Mouse (Mus musculus): ENCODE results near the gene Zfp609.
"Not testable (repeated sequence)": the region's sequence is repeated elsewhere in the genome, so short reads cannot be mapped to it uniquely, and the experiment has no call there.

Zfp609 gene

DNA sequence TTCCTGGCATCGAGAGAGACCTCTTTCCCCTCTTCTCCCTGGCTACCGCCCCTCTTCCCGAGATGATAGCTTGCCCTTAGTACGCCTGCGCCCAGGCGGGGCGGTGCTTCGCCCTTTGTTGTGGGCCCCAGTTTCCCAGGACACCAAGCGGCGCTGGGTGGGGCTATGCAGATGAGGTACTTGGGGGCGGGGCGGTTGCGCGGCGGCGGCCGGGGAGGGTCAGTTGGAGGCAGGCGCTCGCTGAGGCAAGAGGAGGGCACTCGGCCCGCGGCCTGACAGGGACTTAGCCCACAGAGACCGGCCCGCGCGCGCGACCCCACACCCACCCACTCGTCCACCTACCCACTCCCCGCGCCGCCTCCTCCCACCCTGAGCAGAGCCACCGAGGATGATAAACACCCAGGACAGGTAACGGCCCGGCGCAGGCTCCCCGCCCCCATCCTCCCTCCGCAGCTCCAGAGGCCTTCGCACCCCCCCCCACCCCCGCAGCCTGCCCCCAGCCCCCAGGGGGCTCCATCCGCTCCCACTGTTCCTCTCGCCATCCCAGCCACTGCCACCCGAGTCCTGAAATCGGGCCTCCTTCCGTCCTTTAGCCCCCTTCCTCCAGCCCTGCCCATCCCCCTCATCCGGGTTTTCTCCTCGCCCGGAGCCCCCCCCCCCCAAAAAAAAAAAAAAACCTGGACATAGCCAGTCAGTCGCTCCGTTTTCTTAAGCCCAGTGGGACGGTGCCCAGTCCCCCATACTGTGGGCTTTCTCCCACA is 150.8 kb downstream of the Zfp609 start:
- peak; percentile 88 for DNase-seq (ENCODE audit: low read depth, low spot score)

DNA sequence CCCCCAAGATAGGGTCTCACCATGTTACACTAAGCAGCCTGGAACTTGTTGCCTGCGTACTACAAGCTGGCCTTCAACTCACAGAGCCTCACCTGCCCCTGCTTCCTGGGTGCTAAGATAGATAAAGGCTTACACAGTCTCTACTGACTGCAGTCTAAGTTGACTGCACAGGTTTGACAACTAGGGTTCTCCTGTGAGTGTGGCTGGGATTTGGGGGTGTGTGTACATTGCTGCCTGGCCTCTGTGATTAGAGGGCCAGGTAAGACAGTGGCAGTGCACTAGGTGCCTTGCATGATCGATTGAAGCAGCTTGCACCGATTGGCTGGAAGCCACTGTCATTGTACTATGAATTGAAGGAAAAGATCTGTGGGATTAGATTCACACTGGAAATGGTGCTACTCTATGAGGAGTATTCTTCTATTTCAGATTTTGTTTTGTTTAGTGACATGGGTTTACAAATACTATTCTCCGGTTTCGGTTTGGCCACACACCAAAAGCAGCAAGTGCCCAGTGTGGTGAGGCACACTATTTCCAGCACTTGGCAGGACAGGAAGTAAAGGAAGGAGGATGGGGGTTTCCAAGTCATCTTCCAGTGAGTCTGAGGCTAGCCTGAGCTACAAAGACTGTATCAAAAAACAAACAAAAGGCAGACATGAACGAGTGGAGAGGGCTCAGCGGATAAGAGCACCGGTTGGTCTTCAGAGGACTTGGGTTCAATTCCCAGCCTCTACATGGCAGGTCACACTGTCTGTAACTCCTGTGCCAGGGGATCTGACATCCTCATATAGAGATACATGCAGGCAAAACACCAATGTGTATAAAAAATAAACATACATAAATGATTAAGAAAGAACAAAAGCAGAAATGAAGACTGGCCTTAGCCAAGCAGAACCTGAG is 151.7 kb downstream of the Zfp609 start:
- DNase-seq (ENCODE audit: low read depth, low spot score) = no peak

DNA sequence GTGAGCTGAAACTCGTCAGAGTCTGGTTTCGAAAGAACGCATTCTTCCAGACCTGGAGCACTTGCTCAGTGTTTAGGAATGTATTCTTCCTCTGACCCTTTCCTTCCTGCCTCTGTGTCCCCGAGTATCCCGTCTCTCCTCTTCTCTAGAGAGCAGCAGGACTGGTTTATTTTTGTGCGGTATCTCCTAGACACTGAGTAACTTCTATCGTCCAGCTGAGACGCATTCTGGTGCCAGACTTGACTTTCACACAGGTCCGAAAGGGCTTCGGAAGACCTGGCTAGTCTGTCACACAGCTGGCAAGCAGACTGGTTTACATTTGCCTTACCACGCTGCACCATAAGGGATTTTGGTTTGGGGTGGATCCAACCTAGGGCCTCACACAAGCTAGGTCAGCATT is 154.4 kb downstream of the Zfp609 start:
- DNase-seq (ENCODE audit: low read depth, low spot score) = no peak

DNA sequence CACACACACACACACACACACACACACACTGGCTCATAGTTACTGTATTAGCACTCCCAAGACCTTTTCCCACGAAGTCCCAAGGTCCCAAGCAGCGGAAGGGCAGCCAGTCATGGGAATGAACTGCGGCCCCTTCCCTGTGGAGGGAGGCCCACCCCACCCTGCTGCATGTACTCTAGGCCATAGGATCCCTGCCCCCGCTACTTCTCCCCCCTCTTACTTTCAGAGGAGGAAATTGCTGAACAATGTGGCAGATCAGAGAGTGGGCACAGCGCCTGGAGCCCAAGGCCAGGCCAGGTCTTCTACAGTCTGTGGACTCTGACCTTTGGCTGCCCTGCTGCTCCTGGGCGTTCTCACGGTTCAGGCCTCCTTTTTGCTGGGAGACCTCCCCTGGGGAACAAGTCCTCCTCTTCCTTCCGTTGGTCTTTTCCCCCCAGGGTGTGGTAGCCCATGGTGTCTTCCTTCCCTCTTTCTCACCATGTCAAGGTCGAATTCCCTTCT is 155.9 kb downstream of the Zfp609 start:
- DNase-seq (ENCODE audit: low read depth, low spot score) = no peak

DNA sequence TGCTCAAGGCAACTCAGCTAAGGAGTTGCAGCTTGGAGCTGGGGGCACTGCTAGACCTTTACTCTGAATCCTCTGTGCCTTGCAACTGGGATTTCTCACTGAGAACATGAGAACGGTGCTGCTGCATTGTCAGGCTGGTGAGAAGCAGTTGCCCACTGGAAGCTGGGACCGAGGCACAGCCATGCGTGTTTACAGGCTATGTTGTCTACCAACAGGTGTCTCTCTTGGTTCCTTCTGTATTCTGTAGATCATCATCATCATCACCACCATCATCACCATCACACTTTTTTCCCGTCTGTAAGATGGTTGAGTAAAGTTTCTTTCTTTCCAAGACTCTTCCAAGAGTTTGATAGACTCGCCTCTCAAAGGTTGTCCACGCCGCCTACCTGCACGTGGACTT is 159.7 kb downstream of the Zfp609 start, which contains the start of gene Oaz2:
Oaz2 (plus strand) TSS at position 301 of the 400 bp plus-strand sequence.
- no peak for DNase-seq (ENCODE audit: low read depth, low spot score)

DNA sequence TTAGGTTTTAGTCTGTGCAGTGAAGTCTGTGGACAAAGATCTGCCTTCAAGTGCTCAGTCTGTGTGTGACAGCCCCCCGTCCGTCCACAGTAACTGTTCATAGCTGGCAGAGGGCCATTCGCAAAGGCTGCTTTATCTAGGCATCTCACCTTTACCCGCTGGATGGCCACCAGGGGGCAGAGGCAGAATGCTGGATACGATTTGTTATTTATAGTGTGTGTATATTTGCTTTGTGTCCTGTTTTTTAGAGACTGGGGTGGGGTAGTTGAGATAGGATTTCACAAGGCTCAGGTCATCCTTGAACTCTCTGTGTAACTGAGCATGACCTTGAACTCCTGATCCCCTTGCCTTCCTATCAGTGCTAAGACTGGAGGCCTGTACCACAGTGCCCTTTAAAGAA is 161.3 kb downstream of the Zfp609 start:
- DNase-seq (ENCODE audit: low read depth, low spot score) = no peak

DNA sequence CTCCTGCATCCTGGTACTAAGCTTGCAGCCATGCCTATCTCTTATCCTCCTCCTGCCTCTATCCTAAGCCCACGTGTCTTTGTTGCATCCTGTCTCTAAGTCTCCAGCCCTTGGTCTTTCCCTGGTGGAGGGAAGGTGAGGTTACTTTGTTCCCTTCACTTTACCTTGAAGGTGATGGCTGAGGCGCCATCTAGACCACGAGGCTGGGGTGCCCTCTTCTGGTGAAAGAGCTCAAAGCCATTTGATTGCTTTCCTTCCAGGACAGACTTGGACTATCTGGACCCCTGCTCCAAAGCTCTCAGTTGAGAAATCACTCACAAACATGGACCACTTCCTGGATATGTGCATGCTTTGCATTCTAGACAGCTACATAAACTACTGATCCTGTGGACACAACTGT is 163.2 kb downstream of the Zfp609 start:
- DNase-seq (ENCODE audit: low read depth, low spot score) = peak; percentile 67

DNA sequence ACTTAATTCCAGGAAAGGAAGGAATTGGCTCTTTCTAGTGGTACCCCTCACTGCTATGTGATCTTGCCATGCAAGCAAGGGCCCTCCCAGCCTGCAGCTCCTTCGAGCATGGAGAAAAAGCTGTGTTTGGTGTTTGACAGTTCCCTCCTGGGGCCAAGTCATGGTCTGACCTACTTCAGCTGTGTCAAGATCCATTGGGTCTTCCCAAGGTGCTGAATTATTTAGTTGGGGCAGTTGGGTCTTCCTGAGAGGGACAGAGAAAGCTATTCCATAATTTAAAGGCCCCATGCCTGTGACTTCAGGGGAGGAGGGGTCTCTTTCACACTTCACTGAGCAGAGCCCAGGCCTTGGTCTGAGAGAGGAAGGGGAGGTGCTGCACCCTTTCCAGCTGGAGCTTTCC is 165.9 kb downstream of the Zfp609 start:
- no peak for DNase-seq (ENCODE audit: low read depth, low spot score)

DNA sequence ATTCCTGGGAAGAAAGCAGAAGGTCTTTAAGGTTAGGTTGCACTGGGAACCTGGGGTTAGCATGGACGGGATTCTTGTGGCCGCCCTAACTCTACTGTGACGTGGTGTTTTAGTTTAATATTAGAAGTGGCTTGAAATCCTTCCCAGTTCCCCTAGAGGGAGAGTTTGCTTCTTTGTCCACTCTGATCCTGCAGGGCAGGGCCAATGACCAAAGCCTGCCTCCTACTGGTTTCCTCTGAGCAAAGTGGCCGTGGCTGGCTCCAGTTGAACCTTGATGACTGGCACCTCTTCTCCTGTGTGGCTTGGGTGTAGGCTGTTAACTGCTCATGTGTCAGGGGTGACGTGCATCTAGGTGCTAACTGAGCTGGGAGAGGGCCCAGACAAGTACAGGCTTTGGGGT is 166.3 kb downstream of the Zfp609 start:
- no peak for DNase-seq (ENCODE audit: low read depth, low spot score)

DNA sequence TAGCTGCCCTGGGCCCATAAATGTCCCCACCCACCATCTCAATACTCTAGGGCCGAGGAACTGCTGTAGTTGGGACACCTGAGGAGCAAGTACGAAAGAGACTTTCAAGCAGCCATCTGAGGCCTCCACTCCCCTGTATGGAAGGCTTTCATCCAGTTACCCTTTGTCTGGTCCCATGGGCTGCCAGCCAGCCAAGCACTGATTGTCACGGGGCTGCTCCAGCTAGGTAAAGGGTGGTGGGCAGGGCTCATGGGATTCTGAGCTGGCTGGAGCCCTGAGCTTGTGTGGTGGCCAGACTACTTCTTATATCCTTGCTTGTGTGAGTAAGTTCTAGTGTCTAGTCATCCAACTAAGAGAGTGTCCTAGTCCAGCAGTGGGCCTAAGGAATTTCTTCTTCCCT is 170.1 kb downstream of the Zfp609 start:
- DNase-seq (ENCODE audit: low read depth, low spot score) = no peak

DNA sequence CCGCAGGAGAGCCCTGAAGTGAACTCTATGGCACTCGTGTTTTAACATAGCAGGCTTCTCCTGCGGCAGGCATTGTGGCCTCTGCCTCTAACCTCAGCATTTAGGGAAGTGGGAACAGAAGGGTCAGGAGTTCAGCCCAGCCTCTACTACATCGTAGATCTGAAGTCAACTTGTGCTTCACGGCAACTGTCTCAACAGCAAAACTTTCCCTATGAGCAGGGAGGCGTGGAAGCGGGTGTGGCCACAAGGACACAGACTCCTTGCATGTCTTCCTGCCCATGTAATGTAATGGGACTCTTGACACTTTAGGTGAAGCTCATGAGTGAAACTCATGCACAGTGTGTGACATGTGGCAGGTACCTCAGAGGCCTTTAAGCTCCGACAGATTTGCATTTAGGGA is 171.8 kb downstream of the Zfp609 start:
- no peak for DNase-seq (ENCODE audit: low read depth, low spot score)

DNA sequence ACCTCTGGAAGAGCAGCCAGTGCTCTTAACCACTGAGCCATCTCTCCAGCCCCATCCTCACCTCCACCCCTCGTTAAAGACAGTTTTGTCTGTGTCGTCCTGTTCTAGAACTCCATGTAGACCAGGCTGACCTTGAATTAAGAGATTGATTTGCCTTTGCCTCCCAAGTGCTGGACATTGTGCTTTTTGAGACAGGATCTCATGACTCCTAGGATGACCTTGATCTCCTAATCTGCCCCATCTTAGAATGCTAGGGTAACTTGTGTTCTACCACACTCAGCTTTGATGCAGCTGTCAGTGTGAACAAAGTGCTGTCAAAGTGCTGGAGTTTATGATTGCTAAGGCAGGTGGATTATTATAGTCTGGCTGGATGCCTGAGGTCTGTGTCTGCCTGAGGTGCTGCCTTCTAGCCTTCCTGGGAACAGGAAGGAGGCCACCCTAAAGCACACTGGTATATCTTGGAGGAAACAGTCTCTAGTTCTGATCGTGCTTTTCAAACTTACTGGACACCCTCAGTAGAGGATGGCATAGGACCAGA is 172.6 kb downstream of the Zfp609 start:
- no peak for DNase-seq (ENCODE audit: low read depth, low spot score)

DNA sequence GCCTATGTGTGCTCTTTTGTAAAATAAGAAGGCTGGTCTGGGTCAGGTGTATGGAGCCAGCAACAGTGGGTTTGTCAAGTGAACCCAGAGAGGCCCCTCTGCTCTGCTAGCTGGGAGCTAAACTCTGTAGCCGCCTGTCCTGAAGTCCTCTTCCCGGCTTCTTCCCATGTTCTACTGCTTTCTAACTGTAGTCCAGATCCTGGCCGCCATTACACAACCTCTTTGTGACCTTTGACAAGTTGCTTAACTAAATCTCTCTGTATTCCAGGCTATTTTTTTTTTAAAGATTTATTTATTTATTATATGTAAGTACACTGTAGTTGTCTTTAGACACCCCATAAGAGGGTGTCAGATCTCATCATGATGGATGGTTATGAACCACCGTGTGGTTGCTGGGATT is 173.6 kb downstream of the Zfp609 start:
- no peak for DNase-seq (ENCODE audit: low read depth, low spot score)

DNA sequence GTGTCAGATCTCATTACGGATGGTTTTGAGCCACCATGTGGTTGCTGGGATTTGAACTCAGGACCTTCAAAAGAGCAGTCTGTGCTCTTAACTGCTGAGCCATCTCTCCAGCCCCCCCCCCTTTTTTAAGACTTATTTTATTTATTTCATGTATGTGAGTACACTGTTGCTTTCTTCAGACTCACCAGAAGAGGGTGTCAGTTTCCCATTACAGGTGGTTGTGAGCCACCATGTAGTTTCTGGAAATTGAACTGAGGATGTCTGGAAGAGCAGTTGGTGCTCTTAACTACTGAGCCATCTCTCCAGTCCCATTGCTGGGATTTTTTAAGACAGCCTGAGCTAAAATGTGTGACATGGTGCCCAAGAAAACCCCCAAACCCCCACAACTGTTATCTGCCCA is 175.4 kb downstream of the Zfp609 start:
- not testable (repeated sequence) for DNase-seq (ENCODE audit: low read depth, low spot score)

DNA sequence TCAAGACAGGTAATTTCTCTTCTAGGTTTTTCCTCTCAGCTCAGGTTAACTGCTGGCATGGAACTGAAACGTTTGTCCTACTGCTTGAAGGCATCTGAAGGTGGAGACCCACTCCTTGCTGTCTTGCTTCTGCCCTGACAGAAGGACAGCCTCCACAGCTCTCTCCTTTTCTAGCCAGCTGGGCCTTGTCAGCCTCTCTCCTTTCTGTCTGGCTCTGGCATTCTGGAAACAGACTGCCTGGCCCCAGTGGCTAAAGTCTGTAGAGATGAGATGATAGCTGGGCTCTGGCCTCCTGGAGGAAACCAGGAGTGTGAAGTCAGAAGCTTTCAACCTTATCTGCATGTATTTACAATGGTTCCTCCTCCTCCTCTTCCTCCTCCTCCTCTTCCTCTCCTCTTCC is 177.4 kb downstream of the Zfp609 start:
- no peak for DNase-seq (ENCODE audit: low read depth, low spot score)

DNA sequence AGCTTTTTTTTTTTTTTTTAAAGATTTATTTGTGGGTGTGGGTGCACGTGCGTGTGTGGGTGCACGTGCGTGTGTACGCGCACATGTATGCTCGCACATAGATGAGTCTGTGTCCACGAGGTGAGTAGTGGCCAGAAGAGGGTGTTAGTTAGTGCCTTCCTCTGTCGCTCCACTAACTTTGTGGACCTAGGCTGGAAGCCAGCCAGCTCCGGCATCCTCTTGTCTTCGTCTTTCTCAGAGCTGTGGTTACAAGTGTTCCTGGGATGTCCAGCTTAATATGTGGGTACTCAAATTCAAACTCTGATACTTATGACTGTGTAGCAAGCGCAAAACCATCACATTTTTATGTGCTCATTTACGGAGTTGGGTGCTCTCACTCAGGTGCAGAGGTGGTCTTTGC is 178.6 kb downstream of the Zfp609 start:
- no peak for DNase-seq (ENCODE audit: low read depth, low spot score)

DNA sequence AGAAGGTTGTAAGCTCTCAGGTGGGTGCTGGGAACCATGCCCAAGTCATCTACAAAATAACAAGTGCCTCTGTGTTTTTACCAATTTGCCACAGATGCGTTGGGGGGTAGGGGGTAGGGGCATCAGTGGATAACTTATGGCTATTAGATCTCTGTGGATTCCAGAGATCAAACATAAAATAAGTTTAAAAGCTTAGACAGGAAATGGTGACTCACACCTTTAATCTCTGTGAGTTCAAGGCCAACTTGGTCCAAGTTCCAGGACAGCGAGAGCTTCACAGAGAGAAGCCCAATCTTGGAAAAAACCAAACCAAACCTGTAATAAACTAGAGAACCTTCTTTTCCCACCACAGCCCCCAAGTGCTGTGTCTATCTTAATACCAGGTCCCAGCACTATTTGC is 180.6 kb downstream of the Zfp609 start:
- no peak for DNase-seq (ENCODE audit: low read depth, low spot score)

DNA sequence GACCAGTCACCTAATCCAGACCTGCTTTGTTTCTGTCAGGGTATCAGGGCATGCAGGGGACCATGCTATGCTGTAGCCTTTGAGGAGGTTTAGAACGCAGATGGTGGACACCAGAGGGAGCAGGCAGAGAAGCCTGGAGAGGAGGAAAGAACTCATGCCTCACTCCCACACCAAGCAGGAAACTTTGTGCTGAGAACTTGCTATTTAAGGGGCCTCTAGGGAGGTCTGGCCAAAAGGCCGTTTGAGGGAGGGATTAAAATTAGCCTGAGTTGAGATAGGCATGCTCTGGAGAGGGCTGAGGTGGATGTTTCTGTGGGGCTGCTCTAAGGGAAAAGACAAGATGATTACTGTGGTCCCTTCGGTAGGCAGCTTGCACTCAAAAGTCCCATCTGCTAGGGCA is 181.4 kb downstream of the Zfp609 start:
- DNase-seq (ENCODE audit: low read depth, low spot score) = no peak

DNA sequence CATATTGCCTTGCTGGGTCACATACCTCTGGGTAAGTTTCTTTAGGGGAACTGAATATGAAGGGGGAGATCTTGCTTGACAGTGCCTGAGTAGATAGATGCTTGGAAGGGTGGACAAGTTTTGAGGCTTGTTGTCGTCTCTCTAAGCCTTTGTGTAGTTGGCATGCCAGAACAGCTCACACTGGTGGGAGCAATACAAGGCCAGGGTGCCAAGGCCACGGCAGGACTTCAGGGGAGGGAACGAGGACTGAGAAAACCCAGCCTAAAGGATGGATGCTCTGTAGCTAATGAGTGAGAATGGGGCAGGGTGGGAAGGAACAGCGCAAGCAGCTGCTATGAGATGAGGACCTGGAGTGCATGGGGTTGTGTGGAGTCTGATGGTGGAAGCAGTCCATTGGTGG is 182.4 kb downstream of the Zfp609 start:
- DNase-seq (ENCODE audit: low read depth, low spot score) = no peak

DNA sequence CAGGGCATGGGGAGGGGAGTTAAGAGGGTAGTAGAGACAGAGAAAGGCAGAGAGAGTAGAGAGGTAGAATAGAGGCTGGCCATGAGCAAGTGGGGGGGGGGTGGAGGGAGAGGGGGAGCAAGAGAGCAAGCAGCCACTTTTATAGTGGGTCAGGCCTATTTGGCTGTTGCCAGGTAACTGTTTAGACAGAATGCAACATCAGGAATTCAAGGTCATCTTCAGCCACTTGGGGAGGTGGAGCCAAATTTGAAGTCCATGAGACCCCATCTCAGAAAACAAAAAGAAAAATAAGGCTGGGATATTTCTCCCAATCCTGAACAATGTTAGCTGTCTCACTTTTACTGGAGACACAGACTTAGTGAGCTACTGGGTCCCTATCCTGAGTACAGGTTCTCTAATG is 184.8 kb downstream of the Zfp609 start:
- DNase-seq (ENCODE audit: low read depth, low spot score) = no peak

Measured in WW6 (cell line).